Mouse (Mus musculus) lung, adult 2 months (tissue): ENCODE results near the gene Tlr5.

Experiments
- CTCF ChIP-seq: fragments of 200-500 bp; IDR thresholded peaks from 2 replicates; pipeline ENCODE4 v1.5.1; 2011; ENCODE audit warnings: mild to moderate bottlenecking, low read length, control low read depth; ENCODE audit not compliant: insufficient read depth
- POLR2A ChIP-seq: fragments of 200-500 bp; IDR thresholded peaks from 2 replicates; pipeline ENCODE4 v1.6.1; 2011; ENCODE audit warnings: low read depth, mild to moderate bottlenecking, control low read depth, low read length, borderline replicate concordance; ENCODE audit errors: extremely low read depth

DNA sequence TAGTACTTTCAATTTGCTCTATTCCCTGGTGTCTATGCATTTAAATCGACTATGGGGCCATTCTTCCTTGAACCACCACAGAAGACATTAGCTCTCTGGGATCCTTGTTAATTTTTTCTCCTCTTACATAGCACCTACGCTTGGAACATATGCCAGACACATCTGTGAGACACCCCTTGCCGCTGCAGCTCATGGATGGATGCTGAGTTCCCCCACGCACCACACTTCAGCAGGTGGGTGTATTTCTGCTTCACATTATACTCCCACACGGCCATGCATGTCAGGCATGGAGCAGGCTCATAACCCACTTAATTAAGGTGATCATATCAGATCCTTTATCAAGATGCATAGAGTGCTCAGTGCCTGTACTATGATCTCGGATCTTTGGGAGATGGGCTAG lies 17.7 kb downstream of the Tlr5 start:
- no peak for TF ChIP-seq POLR2A
- no peak for TF ChIP-seq CTCF
